Mouse (Mus musculus): ENCODE results near the gene Dbndd1.
A peak's percentile ranks its signal among the peaks of the same experiment; 100 is the strongest.
"Not testable (repeated sequence)": the region's sequence is repeated elsewhere in the genome, so short reads cannot be mapped to it uniquely, and the experiment has no call there.

The Dbndd1 gene

GRCm38 (mm10) chr8:123514781-123515539 lies at the start of gene Dbndd1:
Dbndd1 (minus strand) TSS chr8:123515463.
- peak; percentile 56 for DNase-seq (ENCODE audit: low read depth, low spot score)

GRCm38 (mm10) chr8:123564221-123564620 lies 49.0 kb upstream of the Dbndd1 start:
- DNase-seq (ENCODE audit: low read depth, low spot score), result peak; percentile 11

DNA sequence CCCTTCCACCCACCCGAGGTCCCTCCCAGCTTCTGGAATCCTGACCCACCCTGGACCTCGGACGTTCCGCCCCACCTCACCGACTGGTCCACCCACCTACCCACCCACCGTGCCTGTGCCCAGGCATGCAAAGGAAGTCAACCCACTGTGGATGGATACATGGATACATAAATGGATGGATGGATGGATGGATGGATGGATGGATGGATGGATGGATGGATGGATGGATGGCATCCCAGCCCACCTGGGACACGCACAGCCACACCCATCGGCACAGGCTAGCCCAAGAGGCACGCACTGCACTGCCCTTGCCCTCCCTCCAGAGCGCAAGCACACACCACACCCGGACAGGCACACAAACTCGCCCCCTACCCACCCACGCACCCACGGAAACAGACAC lies 22.4 kb upstream of the Dbndd1 start:
- not testable (repeated sequence) for DNase-seq (ENCODE audit: low read depth, low spot score)

- no peak for DNase-seq (ENCODE audit: low read depth, low spot score)
Observed at GRCm38 (mm10) chr8:123536990-123537380, 21.7 kb upstream of the Dbndd1 start.

- no peak for DNase-seq (ENCODE audit: low read depth, low spot score)
Observed at GRCm38 (mm10) chr8:123536242-123536989, 21.2 kb upstream of the Dbndd1 start.

DNA sequence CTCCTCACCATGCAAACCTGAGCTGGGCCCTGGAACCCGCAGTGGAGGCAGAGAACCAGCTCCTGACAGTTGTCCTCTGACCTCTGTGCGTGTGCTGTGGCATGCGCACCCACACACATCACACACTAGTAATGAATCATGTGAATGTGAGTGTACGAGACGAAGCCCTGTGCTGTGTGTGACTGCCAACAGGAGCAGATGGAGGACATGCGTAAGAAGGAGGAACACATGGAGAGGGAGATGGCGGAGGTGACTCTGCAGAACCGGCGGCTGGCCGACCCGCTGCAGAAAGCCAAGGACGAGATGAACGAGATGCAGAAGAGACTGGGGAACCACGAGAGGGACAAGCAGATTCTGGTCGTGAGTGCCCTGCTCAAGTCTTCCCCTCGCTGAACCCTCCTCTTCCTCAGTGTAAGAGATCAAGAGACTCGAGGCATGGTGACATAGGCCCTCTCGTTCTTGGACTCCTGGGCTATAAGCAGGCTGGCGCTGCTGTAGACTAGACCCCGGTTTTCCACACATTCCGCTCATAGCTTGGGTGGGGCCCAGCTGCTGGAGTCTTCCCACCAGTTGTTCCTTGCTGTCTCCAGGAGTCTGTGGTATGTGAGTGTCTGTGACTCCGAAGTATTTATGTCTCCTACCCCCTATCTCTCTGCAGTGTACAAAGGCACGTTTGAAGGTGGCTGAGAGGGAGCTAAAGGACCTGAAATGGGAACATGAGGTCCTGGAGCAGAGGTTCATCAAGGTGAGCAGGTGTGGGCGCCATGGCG lies 12.6 kb upstream of the Dbndd1 start:
- no peak for DNase-seq (ENCODE audit: low read depth, low spot score)

- DNase-seq (ENCODE audit: low read depth, low spot score), result not testable (repeated sequence)
Observed at GRCm38 (mm10) chr8:123520048-123520447, 4.8 kb upstream of the Dbndd1 start.

DNA sequence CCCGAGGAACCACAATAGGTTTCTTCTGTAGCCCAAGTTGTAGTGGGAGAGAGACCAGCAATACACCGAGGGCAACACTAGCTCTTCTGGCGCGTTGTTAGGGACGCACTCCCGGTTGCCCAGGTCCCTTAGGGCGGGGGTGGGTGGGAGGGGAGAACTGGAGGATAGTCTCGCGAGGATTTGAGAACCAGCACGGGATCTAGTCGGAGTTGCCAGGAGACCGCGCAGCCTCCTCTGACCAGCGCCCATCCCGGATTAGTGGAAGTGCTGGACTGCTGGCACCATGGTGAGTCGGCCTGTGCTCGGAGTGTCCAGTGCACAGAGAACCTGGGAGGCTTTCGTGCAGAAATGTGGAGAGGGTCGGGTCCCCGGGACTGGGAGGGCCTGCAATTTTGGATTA lies 3.4 kb upstream of the Dbndd1 start, which contains the start of gene Gas8:
Gene Gas8, plus strand, starts transcription at position 168 of the 400 bp plus-strand sequence.
- peak; percentile 93 for DNase-seq (ENCODE audit: low read depth, low spot score)

DNA sequence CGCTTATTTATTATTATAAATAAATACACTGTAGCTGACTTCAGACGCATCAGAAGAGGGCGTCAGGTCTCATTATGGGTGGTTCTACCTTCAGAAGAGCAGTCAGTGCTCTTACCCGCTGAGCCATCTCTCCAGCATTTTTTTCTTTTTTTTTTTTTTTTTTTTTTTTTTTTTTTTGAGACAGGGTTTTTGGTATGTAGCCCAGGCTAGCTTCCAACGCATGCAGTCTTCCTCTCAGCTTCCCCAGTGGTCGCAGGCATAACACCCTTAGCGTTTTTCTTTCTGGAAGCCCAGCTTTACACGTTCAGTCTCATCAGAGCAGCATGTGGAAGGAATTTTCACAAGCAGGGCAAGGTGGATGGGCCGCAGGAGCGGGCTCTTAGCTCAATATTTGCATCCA lies 2.9 kb upstream of the Dbndd1 start:
- no peak for DNase-seq (ENCODE audit: low read depth, low spot score)

GRCm38 (mm10) chr8:123516596-123516995 lies 1.3 kb upstream of the Dbndd1 start:
- DNase-seq (ENCODE audit: low read depth, low spot score), result no peak

DNA sequence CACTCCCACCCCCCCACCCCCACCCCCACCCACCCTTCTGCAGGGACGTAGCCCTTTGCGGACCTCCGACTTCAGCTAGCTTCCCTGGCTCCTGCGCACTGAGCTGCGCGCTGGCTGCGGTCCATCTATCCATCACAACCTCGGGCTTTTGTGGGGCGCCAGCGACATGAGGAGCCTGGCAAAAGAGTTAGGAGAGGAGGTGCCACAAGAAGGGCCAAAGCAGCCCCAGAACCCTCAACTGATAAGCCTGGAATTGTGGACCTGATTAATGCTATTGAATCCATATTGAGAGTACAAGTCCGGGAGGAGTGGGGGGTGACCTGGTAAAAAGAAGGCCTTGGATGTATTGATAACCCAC lies 256 bp upstream of the Dbndd1 start:
- no peak for DNase-seq (ENCODE audit: low read depth, low spot score)

DNA sequence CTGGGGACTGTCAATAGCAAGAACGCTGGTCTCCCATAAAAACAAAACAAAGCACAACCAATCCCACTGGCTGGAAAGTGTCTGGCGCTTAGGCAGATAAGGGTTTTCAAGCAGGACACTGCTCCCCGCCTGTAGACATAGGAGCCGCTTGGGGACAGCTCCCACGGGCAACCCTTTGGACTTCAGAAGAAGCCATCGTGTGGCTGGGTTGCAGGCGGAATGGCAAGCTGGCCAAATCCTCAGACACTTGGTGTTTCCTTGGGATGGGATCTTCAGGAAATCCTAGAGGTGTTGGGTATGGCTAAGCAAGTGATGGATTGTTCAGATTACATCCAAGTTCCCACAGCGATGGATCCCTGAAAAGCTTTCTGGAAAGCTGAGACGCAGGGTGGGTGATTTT lies 1.1 kb downstream of the Dbndd1 start:
- no peak for DNase-seq (ENCODE audit: low read depth, low spot score)

GRCm38 (mm10) chr8:123510819-123511218 lies 4.4 kb downstream of the Dbndd1 start:
- no peak for DNase-seq (ENCODE audit: low read depth, low spot score)

DNA sequence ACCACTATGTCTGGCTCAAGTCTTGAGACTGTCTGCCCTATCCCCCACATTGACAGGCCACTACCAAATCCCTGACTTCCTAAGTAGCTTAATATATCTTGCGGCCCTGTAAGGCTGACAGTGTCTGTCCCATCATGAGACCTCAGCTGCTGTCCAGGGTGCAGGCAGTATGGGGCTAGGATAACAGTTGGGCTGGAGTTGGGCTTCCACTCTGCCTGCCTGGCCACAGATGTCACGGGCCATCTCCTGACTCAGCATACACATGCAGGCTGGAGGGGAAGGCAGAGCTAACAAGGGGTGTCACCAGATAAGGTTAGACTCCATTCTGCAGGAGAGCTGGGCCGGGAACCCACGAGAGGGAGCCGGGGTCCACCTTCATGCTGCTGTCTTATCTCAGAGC lies 8.1 kb downstream of the Dbndd1 start:
- DNase-seq (ENCODE audit: low read depth, low spot score), result no peak

DNA sequence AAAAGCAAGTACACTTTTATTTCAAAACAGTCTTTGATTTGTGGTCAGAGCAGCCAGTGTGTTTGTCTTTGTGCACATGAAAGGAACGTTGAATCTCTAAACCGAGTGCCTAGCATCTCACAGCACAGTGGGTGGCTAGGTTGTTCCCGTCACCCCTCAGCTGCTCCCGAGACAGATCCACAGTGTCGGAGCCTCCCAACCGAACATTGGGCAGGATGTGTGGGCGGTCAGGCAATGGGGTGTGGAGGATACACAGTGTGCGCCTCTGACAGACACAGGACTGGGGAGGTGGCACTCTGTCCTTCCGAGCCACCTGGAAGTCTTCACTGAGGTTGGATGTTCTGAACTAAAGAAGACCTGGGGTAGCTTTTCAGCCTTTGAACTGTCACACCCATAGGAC lies 9.6 kb downstream of the Dbndd1 start:
- DNase-seq (ENCODE audit: low read depth, low spot score), result no peak

DNA sequence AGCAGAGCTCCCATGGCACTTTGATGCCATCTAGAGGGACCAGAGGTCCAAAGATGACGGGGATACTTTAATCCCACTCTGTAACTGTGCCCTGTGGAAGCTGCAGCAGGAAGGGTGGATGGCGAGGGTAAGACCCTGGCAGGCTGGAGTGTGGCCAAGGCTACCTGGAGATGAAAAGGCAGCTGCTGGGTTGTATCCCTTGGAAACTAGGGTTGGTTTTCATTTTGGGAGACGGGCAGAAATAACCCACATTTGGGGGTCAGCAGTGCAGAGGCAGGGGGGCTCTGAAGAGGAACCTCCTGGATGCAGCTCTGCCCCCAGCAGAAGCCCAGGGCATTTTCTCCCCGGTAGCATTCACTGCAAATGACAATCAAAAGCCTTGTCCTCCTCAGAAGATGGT lies 10.0 kb downstream of the Dbndd1 start:
- no peak for DNase-seq (ENCODE audit: low read depth, low spot score)

DNA sequence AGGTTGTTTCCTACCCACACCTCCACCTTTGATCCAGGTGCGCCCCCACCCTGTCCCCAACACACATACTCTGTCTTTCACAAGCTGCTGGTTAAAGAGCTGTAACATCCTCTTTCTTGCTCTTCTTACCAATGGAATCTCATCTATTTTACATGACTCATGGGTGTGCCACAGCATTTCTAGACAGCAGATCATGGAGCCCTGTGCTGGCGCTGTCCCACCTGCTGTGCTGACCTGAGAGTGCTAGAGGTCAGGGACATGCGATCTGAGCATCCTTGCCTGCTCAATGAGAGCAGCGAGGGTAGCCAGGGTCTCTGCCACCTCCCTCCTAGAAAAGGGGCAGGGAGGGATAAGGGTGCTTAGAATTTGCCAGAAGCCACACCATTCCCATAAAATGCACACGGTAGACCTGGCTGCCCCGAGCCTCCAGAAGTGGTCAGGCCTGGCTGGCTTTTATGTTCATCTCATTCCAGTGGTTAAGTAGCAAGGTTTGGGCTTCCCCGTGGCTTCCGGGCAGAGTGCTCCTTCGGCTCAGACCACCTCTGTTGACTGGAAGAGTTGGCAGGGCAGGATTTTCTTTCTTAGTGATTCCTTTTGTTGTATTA lies 10.6 kb downstream of the Dbndd1 start:
- no peak for DNase-seq (ENCODE audit: low read depth, low spot score)

DNA sequence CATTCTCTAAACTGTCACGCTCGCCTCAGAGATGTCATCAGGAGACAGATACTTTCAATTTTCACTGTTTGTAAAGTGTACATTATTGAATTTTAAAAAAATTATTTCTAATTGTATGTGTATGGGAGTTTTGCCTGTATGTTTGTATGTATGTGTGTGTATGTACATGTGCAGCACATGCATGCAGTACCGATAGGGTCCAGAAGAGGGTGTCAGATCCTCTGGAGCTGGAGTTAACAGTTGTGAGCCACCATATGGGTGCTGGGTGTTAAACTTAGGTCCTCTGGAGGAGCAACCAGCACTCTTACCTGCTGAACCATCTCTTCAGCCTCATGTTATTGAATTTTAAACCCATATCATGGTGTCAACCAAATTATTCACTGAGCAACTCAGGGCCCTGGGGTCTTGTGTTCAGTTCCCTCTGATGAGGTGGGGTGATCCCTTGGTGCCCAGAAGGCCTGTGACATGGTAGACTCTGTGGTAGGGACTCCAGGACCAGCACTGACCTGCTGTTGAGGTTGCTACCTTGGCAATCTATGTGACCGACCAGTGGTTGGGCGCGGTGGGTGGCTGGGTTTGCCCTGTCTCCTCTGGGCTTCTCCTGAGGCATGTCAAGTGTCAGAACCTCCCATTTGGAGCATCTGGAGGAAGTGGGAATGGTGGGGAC lies 11.3 kb downstream of the Dbndd1 start:
- DNase-seq (ENCODE audit: low read depth, low spot score), result peak; percentile 32

- DNase-seq (ENCODE audit: low read depth, low spot score), result no peak
Observed at GRCm38 (mm10) chr8:123502192-123502591, 13.1 kb downstream of the Dbndd1 start.

- no peak for DNase-seq (ENCODE audit: low read depth, low spot score)
Observed at GRCm38 (mm10) chr8:123499556-123499955, 15.7 kb downstream of the Dbndd1 start.

GRCm38 (mm10) chr8:123498963-123499362 lies 16.3 kb downstream of the Dbndd1 start:
- DNase-seq (ENCODE audit: low read depth, low spot score), result no peak
